Mouse (Mus musculus) brain, adult 2 months (tissue): Measurements from ENCODE around the gene Cdc14b.

Source experiments
- DNase-seq: peaks from one replicate; pipeline ENCODE4 v3.0.0; 2011; ENCODE audit warnings: low read depth, low spot score

Cdc14b gene

DNA sequence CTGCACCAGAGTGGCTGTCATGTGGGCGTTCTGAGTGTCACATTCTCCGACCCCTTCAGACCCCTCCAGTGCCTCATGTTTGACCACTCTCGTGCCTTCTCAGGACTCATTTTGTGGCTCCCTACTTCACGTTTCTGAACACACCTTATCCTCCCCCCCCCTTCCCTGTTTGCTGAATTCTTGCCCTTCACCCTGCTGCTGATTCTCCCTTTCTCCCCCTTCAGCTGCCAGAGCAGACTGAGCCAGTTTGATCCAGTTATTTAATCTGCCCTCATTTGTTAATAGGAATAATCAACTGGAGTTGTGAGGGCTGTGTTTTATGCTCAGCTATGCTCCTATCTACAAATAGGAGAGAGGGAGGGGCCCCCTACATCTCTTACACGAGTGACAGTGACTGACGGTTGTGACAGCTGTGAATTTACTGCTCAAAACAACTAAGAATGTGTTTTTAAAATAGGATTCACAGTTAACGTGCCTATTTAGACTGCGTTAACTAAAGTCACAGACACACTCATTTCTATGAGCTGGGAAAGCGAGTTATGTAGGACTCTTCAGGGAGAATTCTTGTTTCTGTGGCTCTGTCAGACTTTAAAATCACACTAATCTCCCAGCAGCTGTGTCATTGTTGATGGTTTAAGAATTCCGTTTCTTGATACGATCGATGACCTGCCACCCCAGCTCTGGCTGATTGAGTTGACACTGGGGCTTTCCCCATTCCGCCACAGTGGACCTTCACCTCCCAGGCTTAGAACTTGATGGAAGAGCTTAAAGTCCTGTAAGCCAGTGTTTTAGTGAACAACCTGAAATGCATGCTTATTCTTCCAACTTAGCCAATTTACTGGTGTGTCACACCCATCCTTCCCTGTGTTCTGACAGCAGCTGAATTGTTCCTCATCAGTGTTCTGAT lies 96.1 kb downstream of the Cdc14b start:
- DNase-seq: no peak

DNA sequence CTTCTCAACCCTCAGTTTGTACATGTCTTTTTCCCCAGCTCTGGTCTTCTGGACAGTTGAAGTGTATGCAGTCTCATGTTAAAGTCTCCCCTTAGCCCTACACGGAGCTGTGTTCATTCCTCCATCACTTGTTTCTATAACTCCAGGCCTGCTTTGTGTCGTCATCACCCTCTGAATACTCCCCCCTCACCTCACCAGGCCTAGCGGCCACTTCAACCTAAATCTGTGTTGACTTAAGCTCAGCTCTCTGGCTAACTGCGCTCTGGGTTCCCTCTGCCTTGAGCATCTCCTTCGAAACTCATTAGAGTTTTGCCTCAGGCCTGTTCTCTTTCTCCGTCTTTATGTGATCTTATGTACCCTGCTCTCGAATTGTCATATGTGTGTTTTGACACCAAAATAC lies 97.1 kb downstream of the Cdc14b start:
- DNase-seq: no peak

DNA sequence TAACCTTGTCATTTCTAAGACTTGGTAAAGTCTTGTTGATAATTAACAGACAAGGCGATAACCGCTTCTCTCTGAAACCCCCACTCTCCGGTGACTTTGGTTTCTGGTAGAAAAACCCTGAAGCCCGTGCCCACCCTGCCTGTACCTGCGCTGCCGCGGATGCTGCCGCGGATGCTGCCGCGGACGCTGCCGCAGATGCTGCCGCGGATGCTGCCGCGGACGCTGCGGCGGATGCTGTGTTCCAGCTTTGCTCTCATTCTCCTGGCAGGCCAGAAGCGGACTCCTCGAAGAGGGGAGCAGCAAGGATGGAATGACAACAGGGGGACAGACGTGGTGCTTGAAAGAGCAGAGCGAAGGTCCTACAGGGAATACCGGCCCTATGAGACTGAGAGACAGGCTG lies 105.3 kb downstream of the Cdc14b start:
- no peak for DNase-seq

DNA sequence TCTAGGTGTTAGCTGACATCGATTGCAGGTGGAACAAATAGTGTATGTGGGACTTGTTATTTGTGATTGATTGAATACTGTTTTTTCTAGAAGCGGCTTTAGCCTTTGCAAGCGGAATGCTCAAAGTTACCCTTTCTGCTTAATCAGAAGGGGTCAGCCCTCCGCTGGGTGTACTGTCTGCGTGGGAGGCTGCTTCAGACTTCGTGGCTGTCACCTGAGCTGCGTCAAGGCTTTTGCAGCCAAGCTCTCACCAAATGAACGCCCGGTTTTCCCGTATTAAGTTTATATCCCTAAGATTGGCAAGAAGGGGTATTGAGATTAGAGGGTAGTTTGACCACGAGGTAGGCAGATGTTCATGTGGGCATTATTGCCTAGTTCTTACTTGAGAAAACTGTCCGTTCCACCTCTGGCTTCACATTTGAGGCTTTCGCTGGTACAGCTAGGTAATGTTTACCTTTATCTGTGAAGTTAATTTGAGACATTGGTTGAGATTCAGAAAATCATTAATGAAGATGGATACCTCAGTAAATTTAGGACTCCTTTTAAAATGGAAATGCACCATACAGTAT lies 111.9 kb downstream of the Cdc14b start:
- peak; percentile 61 for DNase-seq

DNA sequence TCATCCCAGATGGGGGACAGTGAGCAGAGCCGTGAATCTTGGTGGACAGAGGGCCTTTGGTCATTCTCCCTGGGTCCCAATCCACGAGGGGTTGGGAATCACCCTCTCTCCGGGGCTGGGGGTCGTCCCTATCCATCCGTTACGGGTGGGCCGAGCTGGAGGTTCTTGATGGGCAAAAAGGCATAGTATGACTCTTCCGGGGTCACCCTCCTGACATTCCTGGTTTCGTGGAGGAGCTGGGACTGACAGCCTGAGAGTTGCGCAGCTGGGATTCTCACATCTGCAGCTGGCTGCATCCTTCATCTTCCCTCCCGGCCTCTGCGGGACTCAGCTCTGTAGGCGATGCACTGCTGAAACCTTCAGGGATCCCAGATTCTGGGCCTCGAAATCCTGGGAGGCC lies 112.5 kb downstream of the Cdc14b start:
- peak; percentile 52 for DNase-seq

DNA sequence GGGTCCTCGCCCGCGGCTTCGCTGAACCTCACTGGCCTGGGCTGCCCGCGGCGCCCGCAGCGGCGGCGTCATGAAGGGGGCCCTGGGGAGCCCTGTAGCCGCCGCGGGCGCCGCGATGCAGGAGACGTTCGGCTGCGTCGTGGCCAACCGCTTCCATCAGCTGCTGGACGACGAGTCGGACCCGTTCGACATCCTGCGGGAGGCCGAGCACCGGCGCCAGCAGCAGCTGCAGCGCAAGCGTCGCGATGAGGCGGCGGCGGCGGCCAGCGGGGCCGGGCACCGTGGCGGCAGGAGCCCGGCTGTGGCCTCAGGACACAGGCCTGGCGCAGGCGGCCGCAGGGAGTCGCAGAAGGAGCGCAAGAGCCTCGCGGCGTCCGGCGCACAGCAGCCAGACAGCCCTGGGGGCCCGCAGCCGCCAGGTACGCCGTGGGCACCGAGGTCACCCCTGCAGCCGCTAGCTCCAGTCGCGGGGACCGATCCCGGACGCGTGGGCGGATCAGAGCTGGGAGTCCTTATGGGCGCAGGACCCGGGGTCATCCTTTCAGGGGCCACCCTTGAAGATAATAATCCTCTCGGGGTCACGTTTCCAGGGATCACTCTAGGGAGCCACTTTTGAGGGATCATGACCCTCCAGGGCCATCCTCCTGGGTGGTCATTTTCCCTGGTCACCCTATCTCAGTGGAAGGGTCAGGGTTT lies 113.0 kb downstream of the Cdc14b start:
- peak; percentile 42 for DNase-seq

DNA sequence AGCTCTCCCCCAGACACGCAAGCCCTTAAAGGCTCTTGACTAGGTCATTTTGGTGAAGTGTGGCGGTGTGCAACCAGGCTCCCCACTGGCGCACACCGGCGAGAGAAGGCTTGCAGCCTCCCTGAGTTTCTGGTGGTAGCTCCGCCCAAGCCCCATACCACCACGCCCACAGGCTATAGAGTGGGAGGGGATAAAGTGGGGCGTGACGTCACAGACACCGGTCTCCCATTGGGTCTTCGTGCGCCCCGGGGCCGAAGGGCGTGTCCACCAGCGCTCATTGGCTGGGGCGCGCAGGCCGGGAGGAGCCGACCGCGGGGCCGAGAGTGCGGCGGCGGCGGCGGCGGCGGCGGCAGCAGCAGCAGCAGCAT lies 113.6 kb downstream of the Cdc14b start, which contains the start of gene Habp4:
TSS of gene Habp4 (plus strand) at position 277 of the 368 bp plus-strand sequence.
- peak; percentile 99 for DNase-seq

DNA sequence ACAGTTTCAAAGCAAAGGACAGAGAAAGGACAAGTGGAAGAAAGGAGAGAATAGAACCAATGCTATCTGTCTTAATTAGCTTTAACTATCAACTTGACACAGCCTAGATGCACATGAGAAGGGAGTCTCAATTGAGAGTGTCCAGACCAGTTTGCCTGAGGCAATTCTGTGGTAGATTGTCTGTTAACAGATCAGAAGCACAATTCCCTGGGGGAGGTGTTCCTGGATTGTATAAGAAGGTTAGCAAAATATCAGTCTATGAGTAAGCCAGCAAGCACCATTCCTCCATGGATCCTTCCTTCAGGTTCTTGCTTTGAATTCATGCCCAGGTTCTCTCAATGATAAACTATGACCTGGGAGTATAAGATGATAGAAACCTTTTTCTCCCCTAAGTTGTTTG lies 118.1 kb downstream of the Cdc14b start:
- DNase-seq: no peak

DNA sequence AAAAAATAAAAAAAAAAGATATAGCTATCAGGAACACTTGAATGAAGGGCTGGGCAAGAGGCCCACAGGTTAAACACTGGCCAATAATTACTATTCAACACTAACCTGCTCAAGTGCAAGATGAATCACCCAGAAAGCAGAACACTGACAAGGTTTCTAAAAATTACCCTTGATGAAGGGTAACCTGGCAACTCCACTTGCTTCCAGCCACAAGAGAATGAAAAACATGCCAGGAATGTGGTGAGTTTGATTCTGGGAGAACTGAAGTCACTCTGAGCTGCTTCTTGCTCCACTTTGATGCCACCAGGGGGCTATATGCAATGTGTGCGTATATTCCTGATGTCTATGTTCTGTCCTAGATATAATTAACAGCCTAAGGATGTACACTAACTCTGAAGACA lies 119.9 kb downstream of the Cdc14b start:
- DNase-seq: peak; percentile 44

DNA sequence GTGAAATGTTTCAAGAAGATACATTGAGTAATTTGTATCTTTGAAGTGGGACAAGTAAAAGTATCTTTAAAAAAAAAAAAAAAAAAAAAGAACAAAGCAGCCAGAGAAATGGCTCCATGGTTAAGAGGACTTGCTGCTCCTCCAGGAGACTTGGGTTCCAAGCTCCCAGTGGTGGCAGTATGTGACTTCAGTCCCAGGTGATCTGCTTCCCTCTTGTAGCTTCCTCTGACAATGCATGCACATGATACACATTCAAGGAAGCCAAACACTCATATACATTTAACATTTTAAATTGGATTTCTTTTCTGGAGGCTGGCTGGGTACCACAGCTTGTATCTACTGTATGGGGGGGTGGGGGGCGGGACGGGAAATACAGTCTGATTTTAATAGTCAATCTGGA lies 120.4 kb downstream of the Cdc14b start:
- no peak for DNase-seq

DNA sequence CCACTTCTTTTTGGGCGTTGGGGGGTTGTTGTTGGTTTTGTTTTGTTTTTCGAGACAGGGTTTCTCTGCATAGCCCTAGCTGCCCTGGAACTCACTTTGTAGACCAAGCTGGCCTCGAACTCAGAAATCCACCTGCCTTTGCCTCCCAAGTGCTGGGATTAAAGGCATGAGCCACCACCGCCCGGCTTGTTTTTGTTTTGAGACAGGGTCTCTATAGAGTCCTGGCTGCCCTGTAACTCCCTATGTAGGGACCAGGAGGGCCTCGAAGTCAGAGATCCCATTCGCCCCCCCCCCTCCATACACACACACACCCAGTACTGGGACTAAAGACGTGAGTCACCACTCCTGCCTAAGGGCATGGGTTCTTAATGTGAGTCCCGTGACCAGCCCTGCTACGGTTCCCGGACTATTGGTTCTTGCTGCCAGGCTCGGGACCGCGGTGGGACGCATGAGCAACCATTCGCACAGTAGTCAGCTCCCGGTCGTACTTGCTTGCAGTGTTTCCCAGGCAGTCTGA lies 121.3 kb downstream of the Cdc14b start:
- DNase-seq: peak; percentile 37

DNA sequence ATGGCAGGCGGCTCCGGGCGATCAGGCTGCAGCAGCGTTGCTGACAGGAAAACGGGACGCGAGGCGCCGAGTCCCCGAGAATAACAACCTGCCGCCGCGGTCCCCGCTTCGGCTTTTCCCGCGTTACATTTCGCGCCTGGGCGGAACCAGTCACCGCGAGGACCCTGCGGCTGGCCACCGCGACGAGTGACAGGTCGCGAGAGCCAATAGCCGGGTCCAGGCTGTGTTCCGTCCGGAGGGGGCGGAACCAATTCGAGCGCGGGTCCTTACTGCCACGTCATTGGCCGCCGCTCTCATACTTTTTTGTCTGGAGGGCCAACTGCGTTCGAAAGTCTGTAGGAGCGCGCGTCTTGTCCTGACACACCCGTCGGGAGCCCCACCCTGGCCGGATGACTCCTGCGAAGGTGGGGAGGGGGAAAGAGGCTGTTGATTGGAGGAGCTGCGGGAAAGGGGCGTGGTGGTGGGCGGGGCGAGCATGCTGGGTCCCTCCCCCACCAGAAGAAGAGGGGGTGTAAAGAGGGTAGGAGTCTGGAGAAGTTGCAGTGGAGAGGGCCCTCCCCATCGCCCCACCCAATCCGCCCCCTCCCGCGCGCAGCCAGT lies 121.9 kb downstream of the Cdc14b start, which contains the start of gene Zfp367:
TSS of gene Zfp367 (minus strand) at position 120 of the 600 bp plus-strand sequence.
- peak; percentile 97 for DNase-seq

DNA sequence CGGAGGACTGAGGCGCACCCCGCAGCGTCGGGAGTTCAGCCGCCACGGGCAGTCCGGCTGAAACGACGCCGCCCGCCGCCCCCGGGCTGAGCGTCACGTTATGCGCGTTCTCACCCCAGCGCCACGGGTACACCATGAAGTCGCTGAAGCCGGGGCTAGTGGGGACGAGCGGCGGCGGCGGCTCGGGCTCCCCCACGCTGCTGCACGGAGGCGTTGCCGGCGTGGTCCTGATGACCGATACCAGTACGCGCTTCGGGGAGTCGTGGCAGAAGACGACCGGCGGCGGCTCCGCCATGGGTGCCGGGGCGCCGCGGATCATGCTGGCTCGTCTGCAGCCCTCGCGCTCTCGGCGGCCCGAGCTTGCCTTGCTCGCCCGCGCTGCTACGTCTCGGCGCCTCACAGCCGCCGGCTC lies 122.4 kb downstream of the Cdc14b start:
- peak; percentile 28 for DNase-seq

DNA sequence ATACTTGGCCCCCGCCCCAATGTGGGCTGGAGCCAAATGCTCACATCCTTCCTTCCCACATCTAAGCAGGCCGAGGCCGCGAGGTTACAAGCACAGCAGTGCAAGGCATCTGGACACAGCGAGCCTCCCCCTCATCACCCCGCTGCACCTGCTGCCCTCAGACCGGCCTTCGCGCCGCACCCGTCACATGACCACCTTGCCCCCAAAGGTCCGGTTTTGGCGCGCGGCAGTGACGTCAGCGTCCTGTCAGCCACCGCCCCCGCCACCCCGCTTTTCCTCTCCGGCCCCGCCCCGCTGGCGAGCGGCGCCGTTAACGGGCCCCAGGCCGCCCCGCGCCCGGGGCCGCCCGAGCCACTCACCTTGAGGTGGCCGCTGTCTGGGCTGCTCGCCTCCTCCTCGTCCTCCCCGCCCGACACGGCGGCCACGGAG lies 122.8 kb downstream of the Cdc14b start:
- peak; percentile 86 for DNase-seq

DNA sequence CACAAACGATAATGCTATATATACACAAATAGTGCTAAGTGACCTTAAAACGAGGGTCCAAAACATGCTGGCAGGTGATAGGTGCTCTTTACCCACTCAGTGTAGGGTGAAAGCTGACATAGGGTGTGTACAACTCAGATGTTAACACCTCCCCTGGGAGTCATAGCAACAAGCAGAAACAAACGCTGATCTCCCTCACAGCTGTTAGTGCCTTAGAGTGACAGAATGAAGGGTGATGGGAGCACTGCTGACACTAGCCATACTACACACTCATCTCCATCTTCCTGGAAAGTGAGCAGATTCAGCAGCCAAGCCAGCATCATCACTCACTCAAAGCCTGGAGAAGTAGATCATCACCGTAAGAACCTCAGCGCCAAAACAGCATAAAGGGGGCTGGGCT lies 125.0 kb downstream of the Cdc14b start:
- no peak for DNase-seq
